Mouse (Mus musculus): ENCODE measurements around the gene Olfr70.

DNA sequence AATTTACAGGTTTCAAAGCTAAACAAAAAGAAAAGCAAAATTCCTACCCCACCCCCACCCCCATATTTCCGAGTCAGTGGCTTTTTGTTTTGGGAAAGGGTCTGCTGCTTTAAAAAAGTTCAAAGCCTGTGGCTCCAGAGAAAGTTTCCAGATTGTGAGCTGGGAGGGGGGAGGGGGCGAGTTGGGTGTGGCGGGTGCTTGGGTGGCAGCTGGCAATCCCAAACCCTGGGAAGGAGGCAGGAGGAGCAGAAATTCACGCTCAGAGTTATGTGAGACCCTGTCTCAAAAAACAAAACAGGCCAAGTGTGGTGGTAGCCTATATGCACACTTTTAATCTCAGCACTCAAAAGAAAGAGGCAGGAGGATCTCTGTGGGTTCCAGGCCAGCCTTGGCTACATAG is 42.0 kb upstream of the Olfr70 start:
- no peak for TF ChIP-seq POLR2AphosphoS2 (IDR thresholded peaks at IDR 0.05; ENCODE audit: low read depth, low read length)
- TF ChIP-seq CTCF (conservative IDR thresholded peaks at IDR 0.05 in 1 of 2, IDR thresholded peaks at IDR 0.05 in 1 of 2; ENCODE audit: low read depth in 2 of 2, low read length in 2 of 2): no peak
- TF ChIP-seq E2F4 (IDR thresholded peaks at IDR 0.05; ENCODE audit: insufficient replicate concordance, low read depth, low read length): no peak
- no peak for TF ChIP-seq MAFK (IDR thresholded peaks at IDR 0.05; ENCODE audit: insufficient replicate concordance, low read length)
- no peak for TF ChIP-seq POLR2A (IDR thresholded peaks at IDR 0.05; ENCODE audit: low read depth, low read length)
- no peak for TF ChIP-seq MYC (IDR thresholded peaks at IDR 0.05; ENCODE audit: low read depth, low read length)
- TF ChIP-seq USF1 (IDR thresholded peaks at IDR 0.05; ENCODE audit: low read depth, low read length): no peak
- no peak for TF ChIP-seq MAX (IDR thresholded peaks at IDR 0.05; ENCODE audit: low read length)
- no peak for TF ChIP-seq BHLHE40 (IDR thresholded peaks at IDR 0.05; ENCODE audit: low read depth, low read length)

All from CH12.LX (cell line).